Mouse (Mus musculus) layer of hippocampus, adult 2 months (tissue): ENCODE measurements at regions not wholly inside any gene's neighbourhood (a gene's known extent, or its start where the extent isn't known, plus 50 kb on each side); places are given as distances from the start of the nearest gene placed in this dataset.
A peak's percentile ranks its signal among the peaks of the same experiment; 100 is the strongest.

Source experiments
- DNase-seq, 2 experiments: peaks; one replicate each; pipeline ENCODE4 v3.0.0; 2022; ENCODE audit warnings: low spot score in 2 of 2
- H3K27ac ChIP-seq: fragments of 200-600 bp; 2 replicates; pipeline ENCODE4 v1.8.1; 2022
- H3K4me3 ChIP-seq: fragments of 200-600 bp; 2 replicates; pipeline ENCODE4 v1.8.1; 2022; ENCODE audit warnings: mild to moderate bottlenecking
- CTCF ChIP-seq: fragments of 200-600 bp; conservative IDR thresholded peaks from 2 replicates; pipeline ENCODE4 v1.8.1; 2022; ENCODE audit warnings: antibody characterized with exemption, mild to moderate bottlenecking, moderate library complexity

DNA sequence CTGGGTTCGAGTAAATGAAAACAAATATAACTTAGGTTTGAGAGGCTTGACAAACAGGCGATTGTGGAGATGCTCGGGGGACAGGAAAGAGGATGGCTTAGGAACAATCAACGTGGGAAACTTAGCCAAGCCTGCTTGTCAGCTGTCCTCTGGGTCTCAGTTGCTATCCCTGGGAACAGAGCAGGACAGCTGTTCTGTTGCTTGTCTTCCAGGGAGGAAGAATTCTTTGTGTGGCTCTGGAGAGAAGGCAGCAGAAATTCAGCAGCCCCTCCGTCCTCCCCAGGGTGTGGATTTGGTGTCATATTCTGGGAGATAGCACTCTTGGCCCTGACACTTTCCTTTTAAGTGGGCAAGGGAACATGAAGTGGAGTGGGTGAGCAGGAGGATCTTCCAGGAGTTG lies 98.1 kb upstream of the Foxd3 start:
- Histone ChIP-seq H3K4me3 (no peak overlapping the region), H3K27ac (no peak overlapping the region)
- DNase-seq = no peak
- no peak for TF ChIP-seq CTCF

- Histone ChIP-seq H3K4me3 (no peak overlapping the region), H3K27ac (no peak overlapping the region)
- DNase-seq = no peak
- TF ChIP-seq CTCF = no peak
Measured at GRCm38 (mm10) chr4:99560604-99561003, 95.5 kb upstream of the Foxd3 start.

DNA sequence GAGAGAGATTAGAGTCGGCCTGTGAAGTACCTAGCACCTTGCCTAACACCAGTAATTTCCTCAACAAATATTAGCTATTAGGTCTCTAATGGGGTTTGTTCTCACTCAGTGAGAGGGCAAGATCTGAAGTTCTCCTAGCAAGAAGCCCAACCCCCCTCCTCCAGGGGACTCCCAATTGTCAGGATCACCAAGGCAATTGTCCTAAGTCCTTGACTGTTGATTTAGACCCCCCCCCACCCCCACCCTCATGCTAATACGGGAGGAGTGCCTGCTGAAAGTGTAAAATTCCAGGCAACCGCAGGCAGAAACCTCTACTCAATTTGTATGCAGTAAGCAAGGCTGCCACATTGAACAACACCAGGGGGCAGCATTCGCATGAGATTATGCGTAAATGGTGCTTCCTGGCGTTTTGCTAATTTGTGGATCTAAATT lies 94.6 kb upstream of the Foxd3 start:
- TF ChIP-seq CTCF = peak; percentile 65
- no peak overlapping the region for H3K4me3 ChIP-seq
- DNase-seq = no peak
- H3K27ac ChIP-seq = no peak overlapping the region

DNA sequence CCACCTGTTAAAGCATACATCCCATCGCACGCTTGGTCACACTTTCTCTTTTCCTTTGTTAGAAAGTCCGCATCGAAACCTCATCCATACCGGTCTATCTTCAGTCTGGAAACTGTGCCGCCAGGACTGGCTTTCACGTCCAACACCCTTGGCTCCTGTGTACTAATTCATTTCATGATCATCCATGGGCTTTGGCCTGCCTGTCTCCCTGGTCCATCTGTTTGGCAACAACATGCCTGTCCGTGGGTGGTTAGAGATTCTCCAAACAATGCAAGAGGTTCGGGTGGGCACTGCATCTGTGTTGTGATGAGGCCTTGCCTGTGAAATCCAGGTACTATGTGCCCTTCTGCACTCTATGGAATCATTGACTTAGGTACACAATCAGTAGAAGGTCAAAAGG lies 90.7 kb upstream of the Foxd3 start:
- Histone ChIP-seq H3K27ac (no peak overlapping the region), H3K4me3 (no peak overlapping the region)
- DNase-seq = no peak
- TF ChIP-seq CTCF = no peak

- TF ChIP-seq CTCF = no peak
- H3K27ac ChIP-seq = no peak overlapping the region
- H3K4me3 ChIP-seq = peak overlapping the region; percentile 32
- peak; percentile 2 to 15 for DNase-seq
Measured at GRCm38 (mm10) chr4:99572841-99573642, 83.1 kb upstream of the Foxd3 start.

GRCm38 (mm10) chr4:99574021-99574531 lies 82.0 kb upstream of the Foxd3 start:
- TF ChIP-seq CTCF = no peak
- Histone ChIP-seq H3K4me3 (no peak overlapping the region), H3K27ac (no peak overlapping the region)
- no peak for DNase-seq

- Histone ChIP-seq H3K27ac (no peak overlapping the region), H3K4me3 (no peak overlapping the region)
- no peak for TF ChIP-seq CTCF
- DNase-seq = no peak
Measured at GRCm38 (mm10) chr4:99574984-99575383, 81.1 kb upstream of the Foxd3 start.

GRCm38 (mm10) chr4:99597781-99598180 lies 58.3 kb upstream of the Foxd3 start:
- H3K4me3 ChIP-seq = no peak overlapping the region
- DNase-seq = no peak
- no peak overlapping the region for H3K27ac ChIP-seq
- TF ChIP-seq CTCF = no peak

GRCm38 (mm10) chr4:99600741-99601140 lies 55.4 kb upstream of the Foxd3 start:
- no peak for TF ChIP-seq CTCF
- no peak overlapping the region for H3K4me3 ChIP-seq
- DNase-seq = no peak
- no peak overlapping the region for H3K27ac ChIP-seq

DNA sequence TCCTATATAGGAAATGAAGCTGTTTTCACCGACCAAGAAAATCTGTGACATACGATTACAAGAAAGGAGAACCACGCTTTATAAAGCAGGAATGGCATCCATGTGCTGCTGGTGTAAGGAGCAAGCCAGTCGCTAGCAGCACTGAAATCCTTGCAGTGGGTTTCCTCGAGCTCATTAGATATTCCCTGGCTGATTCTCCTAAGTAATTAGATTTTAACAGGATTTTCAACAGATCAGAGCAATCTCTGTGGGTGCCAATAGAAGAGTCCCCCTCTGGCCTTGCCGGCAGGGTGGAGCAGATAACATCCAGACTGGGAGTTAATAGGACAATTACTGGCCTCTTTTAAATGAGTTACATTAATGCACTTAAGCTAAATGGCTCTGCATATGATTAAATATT lies 54.6 kb upstream of the Foxd3 start:
- TF ChIP-seq CTCF = no peak
- DNase-seq = no peak
- Histone ChIP-seq H3K4me3 (no peak overlapping the region), H3K27ac (no peak overlapping the region)
